Mouse (Mus musculus): Measurements from ENCODE around the gene Krtap19-4.

DNA sequence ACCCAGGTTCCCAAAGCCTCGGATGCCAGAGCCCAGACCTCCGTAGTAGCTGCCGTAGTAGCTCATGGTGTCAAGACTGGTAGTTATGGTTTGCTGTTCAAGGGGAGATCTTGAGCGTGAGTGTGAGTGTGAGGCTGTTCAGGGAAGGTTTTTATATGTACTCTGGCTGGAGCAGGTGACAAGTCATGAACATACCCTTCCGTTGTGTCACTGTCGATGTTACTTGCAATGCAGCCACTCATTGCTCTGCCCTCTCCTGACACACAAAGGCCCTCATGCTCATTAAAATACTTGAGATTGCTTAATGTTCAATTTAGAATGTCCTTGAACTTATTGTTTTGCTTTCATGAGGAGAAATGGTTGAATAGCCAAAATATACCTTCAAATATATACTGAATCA lies 11.5 kb upstream of the Krtap19-4 start, which contains the start of gene Krtap19-5:
- TF ChIP-seq EP300 (IDR thresholded peaks at IDR 0.05) (no peak), CTCF (IDR thresholded peaks at IDR 0.05) (no peak)
